Mouse (Mus musculus): Measurements from ENCODE around the gene Pgls. TPM values are rescaled to one million over a fixed set of nuclear protein-coding genes. Genes with fewer than 3 reads are reported as not detected.

Gene Pgls
- polyA plus RNA-seq, 1 experiment from 2014 or later, result 239 TPM

GRCm38 (mm10) chr8:71566501-71566900, 25.5 kb upstream of the Pgls start, which contains the start of gene Nxnl1:
Nxnl1 (minus strand) TSS chr8:71566601.
- Histone ChIP-seq H3K27ac (replicated peaks; ENCODE audit: low read depth, low read length) (no peak within 1 kb of the TSS), H3K4me3 (ENCODE audit: low read depth, low read length) (no peak within 1 kb of the TSS), H3K4me2 (ENCODE audit: low read depth, low read length) (no peak within 1 kb of the TSS), H3K36me3 (ENCODE audit: control insufficient read depth, insufficient read depth, low read length) (no peaks in the 10 kb centered on the region), H3K9me3 (ENCODE audit: control insufficient read depth, low read length) (no peaks in the 10 kb centered on the region), H3K27me3 (replicated peaks; ENCODE audit: control insufficient read depth, insufficient read depth, low read length) (peaks cover 22% of the 10 kb centered on the region), H3K9ac (ENCODE audit: low read depth, low read length) (peak within 1 kb of the TSS; percentile 34; the same call in 1 of the 2 replicates), H3K4me1 (ENCODE audit: control insufficient read depth, insufficient read depth, low read length) (peaks cover 14% of the 10 kb centered on the region; the same call in 1 of the 2 replicates)
- WGBS, result 72% methylated on average over 3 of the region's 3 CpGs
- no peak for ATAC-seq (ENCODE audit: low read depth)
- no peak for DNase-seq (ENCODE audit: low spot score)

- no peak overlapping the region for H3K4me2 ChIP-seq (ENCODE audit: low read depth, low read length)
Observed at GRCm38 (mm10) chr8:71567587-71567986, 24.4 kb upstream of the Pgls start.

GRCm38 (mm10) chr8:71568387-71568937, 23.5 kb upstream of the Pgls start, which contains the start of gene Slc27a1:
Slc27a1 (plus strand) TSS chr8:71568882.
- H3K4me3 ChIP-seq (ENCODE audit: low read depth, low read length), result peak within 1 kb of the TSS; percentile 62
- peaks cover 19% of the 10 kb centered on the region; the same call in 1 of the 2 replicates for H3K4me1 ChIP-seq (ENCODE audit: control insufficient read depth, insufficient read depth, low read length)
- 8% methylated on average over 13 of the region's 13 CpGs for WGBS
- no peaks in the 10 kb centered on the region for H3K9me3 ChIP-seq (ENCODE audit: control insufficient read depth, low read length)
- DNase-seq (ENCODE audit: low spot score) (no peak), ATAC-seq (ENCODE audit: low read depth) (no peak)
- peak within 1 kb of the TSS; percentile 81 for H3K27ac ChIP-seq (replicated peaks; ENCODE audit: low read depth, low read length)
- peaks cover 3% of the 10 kb centered on the region; the same call in 1 of the 2 replicates for H3K27me3 ChIP-seq (replicated peaks; ENCODE audit: control insufficient read depth, insufficient read depth, low read length)
- H3K36me3 ChIP-seq (ENCODE audit: control insufficient read depth, insufficient read depth, low read length), result no peaks in the 10 kb centered on the region
- H3K4me2 ChIP-seq (ENCODE audit: low read depth, low read length), result peak within 1 kb of the TSS; percentile 87
- peak within 1 kb of the TSS; percentile 74 for H3K9ac ChIP-seq (ENCODE audit: low read depth, low read length)

More at GRCm38 (mm10) chr8:71567587-71567986, 24.4 kb upstream of the Pgls start:
- H3K9ac ChIP-seq (ENCODE audit: low read depth, low read length), result no peak overlapping the region
- peaks cover 11% of the 10 kb centered on the region for H3K27me3 ChIP-seq (replicated peaks; ENCODE audit: control insufficient read depth, insufficient read depth, low read length)
- no peak overlapping the region for H3K27ac ChIP-seq (replicated peaks; ENCODE audit: low read depth, low read length)
- H3K36me3 ChIP-seq (ENCODE audit: control insufficient read depth, insufficient read depth, low read length), result no peaks in the 10 kb centered on the region
- WGBS, result 70% methylated on average over 7 of the region's 7 CpGs
- H3K9me3 ChIP-seq (ENCODE audit: control insufficient read depth, low read length), result no peaks in the 10 kb centered on the region
- ATAC-seq (ENCODE audit: low read depth), result no peak
- no peak overlapping the region for H3K4me3 ChIP-seq (ENCODE audit: low read depth, low read length)
- peaks cover 15% of the 10 kb centered on the region; the same call in 1 of the 2 replicates for H3K4me1 ChIP-seq (ENCODE audit: control insufficient read depth, insufficient read depth, low read length)
- no peak for DNase-seq (ENCODE audit: low spot score)

GRCm38 (mm10) chr8:71568941-71569340, 23.0 kb upstream of the Pgls start:
- peak overlapping the region; percentile 62 for H3K4me3 ChIP-seq (ENCODE audit: low read depth, low read length)
- WGBS, result 10% methylated on average over 6 of the region's 6 CpGs
- peak overlapping the region; percentile 87 for H3K4me2 ChIP-seq (ENCODE audit: low read depth, low read length)
- no peaks in the 10 kb centered on the region; the same call in 1 of the 2 replicates for H3K27me3 ChIP-seq (replicated peaks; ENCODE audit: control insufficient read depth, insufficient read depth, low read length)
- no peaks in the 10 kb centered on the region for H3K9me3 ChIP-seq (ENCODE audit: control insufficient read depth, low read length)
- ATAC-seq (ENCODE audit: low read depth) (no peak), DNase-seq (ENCODE audit: low spot score) (no peak)
- H3K9ac ChIP-seq (ENCODE audit: low read depth, low read length), result peak overlapping the region; percentile 74; the same call in 1 of the 2 replicates
- no peaks in the 10 kb centered on the region for H3K36me3 ChIP-seq (ENCODE audit: control insufficient read depth, insufficient read depth, low read length)
- peak overlapping the region; percentile 81; the same call in 1 of the 2 replicates for H3K27ac ChIP-seq (replicated peaks; ENCODE audit: low read depth, low read length)
- H3K4me1 ChIP-seq (ENCODE audit: control insufficient read depth, insufficient read depth, low read length), result peaks cover 19% of the 10 kb centered on the region; the same call in 1 of the 2 replicates

GRCm38 (mm10) chr8:71569366-71570290, 22.3 kb upstream of the Pgls start:
- ATAC-seq (ENCODE audit: low read depth) (peak; percentile 75), DNase-seq (ENCODE audit: low spot score) (peak; percentile 96)
- H3K4me1 ChIP-seq (ENCODE audit: control insufficient read depth, insufficient read depth, low read length), result peaks cover 19% of the 10 kb centered on the region; the same call in 1 of the 2 replicates
- peak overlapping the region; percentile 87 for H3K4me2 ChIP-seq (ENCODE audit: low read depth, low read length)
- H3K4me3 ChIP-seq (ENCODE audit: low read depth, low read length), result peak overlapping the region; percentile 62
- H3K36me3 ChIP-seq (ENCODE audit: control insufficient read depth, insufficient read depth, low read length), result no peaks in the 10 kb centered on the region
- H3K9me3 ChIP-seq (ENCODE audit: control insufficient read depth, low read length), result no peaks in the 10 kb centered on the region
- H3K27me3 ChIP-seq (replicated peaks; ENCODE audit: control insufficient read depth, insufficient read depth, low read length), result no peaks in the 10 kb centered on the region; the same call in 1 of the 2 replicates
- H3K9ac ChIP-seq (ENCODE audit: low read depth, low read length), result peak overlapping the region; percentile 74
- WGBS, result under 1% methylated on average over 47 of the region's 51 CpGs
- peak overlapping the region; percentile 81 for H3K27ac ChIP-seq (replicated peaks; ENCODE audit: low read depth, low read length)

- Histone ChIP-seq H3K9ac (ENCODE audit: low read depth, low read length) (peak overlapping the region; percentile 74), H3K27ac (replicated peaks; ENCODE audit: low read depth, low read length) (peak overlapping the region; percentile 81), H3K9me3 (ENCODE audit: control insufficient read depth, low read length) (no peaks in the 10 kb centered on the region), H3K36me3 (ENCODE audit: control insufficient read depth, insufficient read depth, low read length) (no peaks in the 10 kb centered on the region), H3K4me2 (ENCODE audit: low read depth, low read length) (peak overlapping the region; percentile 87), H3K4me1 (ENCODE audit: control insufficient read depth, insufficient read depth, low read length) (peaks cover 19% of the 10 kb centered on the region; the same call in 1 of the 2 replicates), H3K4me3 (ENCODE audit: low read depth, low read length) (peak overlapping the region; percentile 62), H3K27me3 (replicated peaks; ENCODE audit: control insufficient read depth, insufficient read depth, low read length) (no peaks in the 10 kb centered on the region; the same call in 1 of the 2 replicates)
- peak; percentile 91 for ATAC-seq (ENCODE audit: low read depth)
- under 1% methylated on average over 39 of the region's 41 CpGs for WGBS
- peak; percentile 99 for DNase-seq (ENCODE audit: low spot score)
Observed at GRCm38 (mm10) chr8:71570291-71570954, 21.6 kb upstream of the Pgls start.

- no peak for DNase-seq (ENCODE audit: low spot score)
- Histone ChIP-seq H3K4me1 (ENCODE audit: control insufficient read depth, insufficient read depth, low read length) (peaks cover 19% of the 10 kb centered on the region; the same call in 1 of the 2 replicates), H3K4me3 (ENCODE audit: low read depth, low read length) (no peak overlapping the region), H3K27ac (replicated peaks; ENCODE audit: low read depth, low read length) (no peak overlapping the region), H3K4me2 (ENCODE audit: low read depth, low read length) (peak overlapping the region; percentile 87; the same call in 1 of the 2 replicates), H3K9ac (ENCODE audit: low read depth, low read length) (no peak overlapping the region), H3K9me3 (ENCODE audit: control insufficient read depth, low read length) (no peaks in the 10 kb centered on the region), H3K36me3 (ENCODE audit: control insufficient read depth, insufficient read depth, low read length) (no peaks in the 10 kb centered on the region), H3K27me3 (replicated peaks; ENCODE audit: control insufficient read depth, insufficient read depth, low read length) (no peaks in the 10 kb centered on the region; the same call in 1 of the 2 replicates)
- WGBS, result 82% methylated on average over 2 of the region's 2 CpGs
- ATAC-seq (ENCODE audit: low read depth), result no peak
Observed at GRCm38 (mm10) chr8:71572077-71572476, 19.9 kb upstream of the Pgls start.

Data from embryonic facial prominence, embryonic 14.5 days (tissue).